Mouse (Mus musculus) kidney, embryonic 14.5 days (tissue): ENCODE measurements around the gene Hist1h3i. TPM values are rescaled to one million over a fixed set of nuclear protein-coding genes. Genes with fewer than 3 reads are reported as not detected.
A peak's percentile ranks its signal among the peaks of the same experiment; 100 is the strongest.
"Not testable (repeated sequence)": the region's sequence is repeated elsewhere in the genome, so short reads cannot be mapped to it uniquely, and the experiment has no call there.

ENCODE experiments used
- ATAC-seq: fragments of 200-750 bp; cut with Nextera tagmentation; 2 replicates; pipeline ENCODE4 v1.8.0; 2017; ENCODE audit warnings: moderate number of reproducible peaks, mild to moderate bottlenecking, moderate TSS enrichment, moderate library complexity; ENCODE audit not compliant: low FRiP score, low TSS enrichment
- H3K27ac ChIP-seq: fragments of 300-500 bp; sonication (generic); 2 replicates; pipeline ENCODE4 v1.5.1; 2014; ENCODE audit warnings: low read depth, mild to moderate bottlenecking, low read length, moderate library complexity, mixed read lengths
- H3K27me3 ChIP-seq: fragments of 300-500 bp; sonication (generic); 2 replicates; pipeline ENCODE4 v1.6.1; 2014; ENCODE audit warnings: mild to moderate bottlenecking, low read length; ENCODE audit not compliant: control insufficient read depth, insufficient read depth
- H3K36me3 ChIP-seq: fragments of 300-500 bp; sonication (generic); 2 replicates; pipeline ENCODE4 v1.6.1; 2014; ENCODE audit warnings: low read length, mixed read lengths; ENCODE audit not compliant: control insufficient read depth, insufficient read depth
- H3K4me1 ChIP-seq: fragments of 300-500 bp; sonication (generic); 2 replicates; pipeline ENCODE4 v1.6.1; 2014; ENCODE audit warnings: low read length, mixed read lengths; ENCODE audit not compliant: control insufficient read depth, insufficient read depth
- H3K4me2 ChIP-seq: fragments of 300-500 bp; sonication (generic); replicated peaks from 2 replicates; pipeline ENCODE4 v1.6.1; 2014; ENCODE audit warnings: low read depth, mild to moderate bottlenecking, low read length
- H3K4me3 ChIP-seq: fragments of 300-500 bp; sonication (generic); 2 replicates; pipeline ENCODE4 v1.5.1; 2014; ENCODE audit warnings: mild to moderate bottlenecking, low read length
- H3K9ac ChIP-seq: fragments of 300-500 bp; sonication (generic); 2 replicates; pipeline ENCODE4 v1.6.1; 2014; ENCODE audit warnings: low read depth, mild to moderate bottlenecking, low read length, moderate library complexity
- H3K9me3 ChIP-seq: fragments of 300-500 bp; sonication (generic); 2 replicates; pipeline ENCODE4 v1.6.1; 2016; ENCODE audit warnings: low read length; ENCODE audit not compliant: control insufficient read depth
- whole genome bisulfite sequencing: fragments of 180-500 bp; shearing (Covaris S2); extraction: QIAGEN DNeasy Blood & Tissue Kit; methylation state at CpG from one replicate; pipeline ENCODE4 v1.1.7; 2014; 5-methylcytosine and 5-hydroxymethylcytosine counted together
- polyA plus RNA-seq: library from polyadenylated mRNA; unstranded; fragments of >200 nt; fragmentation: Nextera tagmentation; extraction: Ambion mirVana; gene quantifications from 2 replicates; pipeline ENCODE4 v1.2.1, GENCODE M21; 2014

Hist1h3i gene
- polyA plus RNA-seq, 1 experiment from 2014 or later = 212 TPM

DNA sequence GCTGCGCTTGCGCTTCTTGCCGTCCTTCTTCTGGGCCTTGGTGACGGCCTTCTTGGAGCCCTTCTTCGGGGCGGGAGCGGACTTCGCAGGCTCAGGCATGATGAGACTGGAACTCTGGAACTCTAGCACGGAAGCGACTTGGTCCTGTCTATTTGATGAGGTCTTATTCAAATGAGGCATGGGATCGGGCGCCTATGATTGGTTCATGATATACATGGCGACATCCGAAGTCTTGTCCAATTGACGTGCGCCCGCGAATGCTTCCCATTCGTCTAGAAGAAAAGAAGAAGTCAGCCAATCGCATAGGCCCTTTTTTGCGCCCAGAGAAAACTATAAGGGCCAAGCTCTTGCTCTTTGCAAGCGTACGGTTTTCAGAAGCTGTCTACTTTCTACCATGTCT is 26.9 kb upstream of the Hist1h3i start, which contains the start of the genes Hist1h2bq and Hist1h2ao:
Gene Hist1h2bq, minus strand, starts transcription at position 125 of the 400 bp plus-strand sequence.
Gene Hist1h2ao, plus strand, starts transcription at position 393 of the 400 bp plus-strand sequence.
- H3K9ac ChIP-seq, H3K27me3 ChIP-seq, H3K36me3 ChIP-seq, H3K9me3 ChIP-seq, H3K4me1 ChIP-seq, H3K27ac ChIP-seq, H3K4me3 ChIP-seq, H3K4me2 ChIP-seq: not testable (repeated sequence)
- ATAC-seq = peak; percentile 98
- WGBS = no CpG with 5 or more reads among the region's 23 CpGs

DNA sequence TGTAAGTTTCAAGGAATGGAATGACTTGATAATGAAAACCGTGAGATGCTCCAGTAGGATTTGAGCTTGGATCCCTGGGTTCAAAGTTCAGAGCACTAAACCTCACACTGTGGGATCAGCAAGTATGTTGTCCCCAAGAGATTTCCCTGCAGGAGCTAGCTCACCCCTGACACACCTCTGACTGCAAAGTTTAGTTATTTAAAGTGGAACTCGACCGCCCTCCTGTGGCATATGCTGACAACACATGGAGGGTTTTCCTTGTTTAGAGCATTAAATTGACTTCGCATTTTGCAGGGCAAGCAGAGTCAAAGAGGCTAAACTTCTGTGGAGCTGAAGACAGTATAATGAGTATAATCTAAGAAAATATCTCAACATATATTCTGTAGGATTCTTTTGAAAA is 19.9 kb upstream of the Hist1h3i start:
- peak; percentile 83 for ATAC-seq
- not testable (repeated sequence) for H3K9me3 ChIP-seq, H3K9ac ChIP-seq, H3K36me3 ChIP-seq, H3K4me3 ChIP-seq, H3K27me3 ChIP-seq, H3K4me2 ChIP-seq, H3K27ac ChIP-seq, H3K4me1 ChIP-seq
- no CpG with 5 or more reads among the region's 4 CpGs for WGBS

GRCm38 (mm10) chr13:21797163-21797562 is 14.0 kb upstream of the Hist1h3i start:
- H3K4me1 ChIP-seq, H3K27ac ChIP-seq, H3K27me3 ChIP-seq, H3K36me3 ChIP-seq, H3K9me3 ChIP-seq, H3K4me3 ChIP-seq, ATAC-seq, H3K4me2 ChIP-seq, H3K9ac ChIP-seq: not testable (repeated sequence)

GRCm38 (mm10) chr13:21795584-21795983 is 12.4 kb upstream of the Hist1h3i start:
- H3K9me3 ChIP-seq = no peaks in the 10 kb centered on the region
- H3K36me3 ChIP-seq = no peaks in the 10 kb centered on the region
- ATAC-seq = no peak
- H3K27me3 ChIP-seq = no peaks in the 10 kb centered on the region
- no peak overlapping the region for H3K4me2 ChIP-seq
- H3K4me3 ChIP-seq = no peak overlapping the region
- H3K9ac ChIP-seq = no peak overlapping the region
- WGBS = 93% methylated on average over 7 of the region's 7 CpGs
- no peaks in the 10 kb centered on the region for H3K4me1 ChIP-seq
- no peak overlapping the region for H3K27ac ChIP-seq

DNA sequence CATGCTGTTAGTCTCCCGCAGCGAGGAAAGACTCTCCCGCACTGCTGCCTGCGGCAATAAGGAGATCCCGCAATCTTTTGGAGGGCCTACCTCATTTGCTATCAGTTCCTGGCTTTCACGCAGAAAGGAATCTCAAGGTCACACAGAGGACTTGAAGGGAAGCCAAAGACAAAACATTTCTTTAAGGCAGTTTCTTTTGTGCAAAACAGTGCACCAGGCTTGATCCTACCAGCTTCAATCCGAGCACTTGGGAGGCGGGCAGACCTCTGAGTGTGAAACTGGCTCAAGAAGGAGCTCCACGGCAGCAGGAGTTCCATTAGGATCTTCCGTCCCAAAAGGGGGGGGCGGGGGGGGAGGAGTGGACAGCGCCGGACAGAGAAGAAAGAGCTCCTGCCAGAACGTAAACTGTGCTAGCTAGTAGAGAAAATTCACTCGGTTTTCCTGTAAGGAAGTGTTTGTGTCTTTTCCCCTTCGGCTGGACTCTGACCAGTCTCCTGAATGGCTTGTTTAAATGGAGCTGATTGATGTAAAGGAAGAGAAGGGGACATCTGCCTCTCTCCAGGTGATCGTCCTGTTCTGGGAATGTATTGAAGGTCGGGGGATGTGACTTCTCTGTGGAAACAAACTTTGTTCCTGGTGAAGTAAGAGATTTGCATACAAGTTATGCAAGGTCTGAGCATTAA is 7.6 kb upstream of the Hist1h3i start:
- H3K4me3 ChIP-seq = peak overlapping the region; percentile 23
- H3K9ac ChIP-seq = peak overlapping the region; percentile 40; the same call in 1 of the 2 replicates
- H3K4me2 ChIP-seq = peak overlapping the region; percentile 38
- H3K36me3 ChIP-seq = no peaks in the 10 kb centered on the region
- no peak for ATAC-seq
- no peak overlapping the region for H3K27ac ChIP-seq
- no peaks in the 10 kb centered on the region for H3K27me3 ChIP-seq
- H3K4me1 ChIP-seq = peaks cover 16% of the 10 kb centered on the region; the same call in 1 of the 2 replicates
- WGBS = 8% methylated on average over 15 of the region's 18 CpGs
- no peaks in the 10 kb centered on the region for H3K9me3 ChIP-seq

DNA sequence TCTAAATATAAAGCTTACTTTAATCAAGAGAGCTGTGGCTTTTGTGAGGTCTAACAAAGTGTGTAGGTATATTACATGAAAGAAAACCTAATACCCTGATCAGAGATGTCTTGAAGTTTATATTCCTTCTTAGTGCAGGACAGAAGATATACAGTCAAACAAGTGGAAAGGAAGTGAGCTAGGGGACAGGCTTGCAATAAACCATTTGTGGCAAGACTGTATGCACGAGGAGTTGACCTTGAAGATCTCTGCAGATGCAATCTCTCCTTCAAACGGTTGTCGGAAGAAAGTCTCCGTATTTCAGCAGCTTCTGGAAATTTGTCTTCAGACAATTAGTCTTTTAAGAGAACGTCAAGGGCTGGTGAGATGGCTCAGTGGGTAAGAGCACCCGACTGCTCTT is 6.8 kb upstream of the Hist1h3i start:
- no peak overlapping the region for H3K9ac ChIP-seq
- no peaks in the 10 kb centered on the region for H3K36me3 ChIP-seq
- ATAC-seq = no peak
- H3K9me3 ChIP-seq = no peaks in the 10 kb centered on the region
- 41% methylated on average over 6 of the region's 6 CpGs for WGBS
- H3K27me3 ChIP-seq = no peaks in the 10 kb centered on the region
- H3K27ac ChIP-seq = 0 out of 2 replicates have a peak overlapping the region, but pooled peaks have one; percentile 17
- no peak overlapping the region for H3K4me3 ChIP-seq
- no peak overlapping the region for H3K4me2 ChIP-seq
- peaks cover 16% of the 10 kb centered on the region; the same call in 1 of the 2 replicates for H3K4me1 ChIP-seq

- Histone ChIP-seq H3K4me3 (peak overlapping the region; percentile 34), H3K9ac (peak overlapping the region; percentile 59), H3K27me3 (no peaks in the 10 kb centered on the region), H3K9me3 (no peaks in the 10 kb centered on the region), H3K27ac (peak overlapping the region; percentile 90), H3K36me3 (no peaks in the 10 kb centered on the region), H3K4me1 (peaks cover 24% of the 10 kb centered on the region; the same call in 1 of the 2 replicates), H3K4me2 (peak overlapping the region; percentile 40)
- ATAC-seq = no peak
- 20% methylated on average over 13 of the region's 21 CpGs for WGBS
Observed at GRCm38 (mm10) chr13:21787760-21788593, 4.8 kb upstream of the Hist1h3i start.

GRCm38 (mm10) chr13:21786899-21787629 is 3.9 kb upstream of the Hist1h3i start, which contains the start of the genes Hist1h2an and Hist1h2bp:
Hist1h2an (minus strand) TSS chr13:21787218.
Hist1h2bp (plus strand) TSS chr13:21787461.
- Histone ChIP-seq H3K4me2 (peak within 1 kb of the TSS; percentile 44), H3K9ac (peak within 1 kb of the TSS; percentile 59), H3K4me1 (peaks cover 24% of the 10 kb centered on the region; the same call in 1 of the 2 replicates), H3K27ac (peak within 1 kb of the TSS; percentile 91), H3K4me3 (peak within 1 kb of the TSS; percentile 34)
- not testable (repeated sequence) for H3K27me3 ChIP-seq, H3K9me3 ChIP-seq, H3K36me3 ChIP-seq
- peak; percentile 97 for ATAC-seq
- 0% methylated on average over 32 of the region's 63 CpGs for WGBS
